Mouse (Mus musculus) embryo, embryonic 9.5 days (tissue): ENCODE measurements at regions not wholly inside any gene's neighbourhood (a gene's known extent, or its start where the extent isn't known, plus 50 kb on each side); places are given as distances from the start of the nearest gene placed in this dataset.

Experiments
- DNase-seq: peaks from one replicate; pipeline ENCODE4 v3.0.0-alpha.2; 2017; ENCODE audit errors: extremely low spot score

GRCm38 (mm10) chr16:49965528-49966250 is 165.4 kb downstream of the Cd47 start:
- no peak for DNase-seq

- DNase-seq, result no peak
Observed at GRCm38 (mm10) chr16:49966251-49966588, 165.9 kb downstream of the Cd47 start.

GRCm38 (mm10) chr16:49967110-49967509 is 166.8 kb downstream of the Cd47 start:
- no peak for DNase-seq

GRCm38 (mm10) chr16:49968291-49968870 is 168.0 kb downstream of the Cd47 start:
- DNase-seq, result no peak

DNA sequence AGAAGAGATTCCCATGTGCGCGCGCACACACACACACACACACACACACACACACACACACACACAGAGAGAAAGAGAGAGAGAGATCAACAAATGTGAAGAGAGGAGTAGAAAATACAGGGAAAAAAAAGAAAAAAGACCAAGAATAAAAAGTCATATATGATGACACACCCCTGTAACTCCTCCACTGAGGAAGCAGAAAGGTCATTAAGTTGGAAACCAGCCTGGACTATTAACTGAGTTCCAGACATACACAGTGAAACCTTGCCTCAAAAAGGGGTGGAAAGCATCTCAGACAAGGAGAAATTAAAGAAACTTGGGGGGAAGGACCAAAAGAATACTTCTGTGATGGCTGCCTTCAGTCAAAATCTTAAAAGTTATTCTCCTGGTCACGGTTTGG is 168.7 kb downstream of the Cd47 start:
- no peak for DNase-seq

DNA sequence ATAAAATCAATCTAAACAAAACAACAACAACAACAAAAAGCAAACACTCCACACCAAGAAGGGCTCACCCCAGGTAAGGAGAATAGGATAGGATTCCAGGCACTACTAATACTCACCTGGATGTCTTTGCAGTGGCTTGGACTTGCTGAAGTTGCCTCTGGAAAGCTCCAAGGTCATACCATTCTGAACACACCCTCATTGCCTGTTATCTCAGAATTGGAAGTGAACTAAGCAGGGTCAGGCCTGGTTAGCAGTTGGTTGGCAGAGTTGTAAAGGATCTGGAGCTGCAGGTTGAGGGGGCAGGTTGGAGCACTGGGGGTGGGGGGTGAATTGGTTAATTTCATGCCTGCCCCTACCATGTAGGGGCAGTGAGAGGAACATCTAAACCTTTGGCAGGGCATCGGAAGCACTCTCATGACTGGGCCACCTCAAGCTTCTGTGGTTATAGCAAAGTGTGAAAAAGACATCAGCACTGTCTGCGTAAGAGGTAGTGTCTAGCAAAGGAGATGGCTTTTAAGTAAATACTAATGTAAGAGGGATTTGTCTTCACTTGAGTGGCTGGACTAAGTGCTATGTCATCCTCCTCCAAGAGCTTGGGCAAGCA is 169.5 kb downstream of the Cd47 start:
- no peak for DNase-seq

- DNase-seq, result no peak
Observed at GRCm38 (mm10) chr16:49970297-49970804, 170.0 kb downstream of the Cd47 start.

GRCm38 (mm10) chr16:49971141-49971555 is 170.8 kb downstream of the Cd47 start:
- DNase-seq, result no peak

DNA sequence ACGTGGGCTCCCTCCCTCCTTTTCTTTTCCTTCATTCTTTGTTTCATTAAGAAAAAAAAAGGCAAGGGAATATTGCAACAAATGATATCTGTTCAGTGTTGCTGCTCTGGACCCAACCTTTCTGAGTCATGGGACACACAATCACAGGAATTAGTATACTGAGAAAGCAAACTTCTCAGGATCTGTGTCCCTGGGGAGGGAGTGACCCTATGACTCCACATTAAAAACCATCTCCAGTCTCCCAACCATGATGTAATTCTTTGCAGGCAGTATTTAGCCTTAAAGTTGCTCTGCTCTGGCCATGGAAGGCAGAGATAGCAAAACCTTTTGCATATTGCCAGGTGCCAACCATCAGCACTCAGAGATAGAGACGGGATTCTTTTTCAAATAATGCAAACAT is 176.9 kb downstream of the Cd47 start:
- DNase-seq, result no peak

DNA sequence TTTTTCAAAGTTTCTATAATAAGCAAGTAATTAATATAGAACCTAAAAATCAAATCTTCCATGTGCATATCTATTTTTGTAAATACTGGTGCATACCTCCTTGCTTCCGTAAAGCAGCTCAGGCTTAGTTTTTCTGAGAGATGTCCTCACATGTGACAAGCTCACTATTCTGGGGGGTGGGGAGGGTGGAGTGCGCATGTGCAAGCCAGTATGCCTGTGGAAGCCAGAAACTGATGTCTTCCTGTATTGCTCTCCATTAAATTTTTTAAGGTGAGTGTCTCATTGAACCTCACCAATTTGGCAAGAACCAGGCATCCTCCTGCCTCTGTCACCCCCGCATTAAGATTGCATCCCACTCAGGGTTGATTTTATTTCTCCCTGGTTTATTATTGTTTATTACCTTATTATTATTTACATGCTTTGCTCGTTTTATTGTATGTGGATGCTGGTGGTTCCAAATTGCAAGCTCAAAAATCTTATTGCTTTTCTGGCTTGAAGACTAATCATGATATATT is 179.2 kb downstream of the Cd47 start:
- no peak for DNase-seq

- no peak for DNase-seq
Observed at GRCm38 (mm10) chr16:49980178-49980646, 179.9 kb downstream of the Cd47 start.

GRCm38 (mm10) chr16:49982180-49982579 is 181.8 kb downstream of the Cd47 start:
- DNase-seq, result no peak

GRCm38 (mm10) chr16:49985082-49986076 is 185.0 kb downstream of the Cd47 start:
- peak; percentile 19 for DNase-seq

GRCm38 (mm10) chr16:49986954-49987353 is 186.6 kb downstream of the Cd47 start:
- no peak for DNase-seq

GRCm38 (mm10) chr16:49995822-49996221 is 195.5 kb downstream of the Cd47 start:
- DNase-seq, result no peak

- no peak for DNase-seq
Observed at GRCm38 (mm10) chr16:49996593-49996992, 196.3 kb downstream of the Cd47 start.

DNA sequence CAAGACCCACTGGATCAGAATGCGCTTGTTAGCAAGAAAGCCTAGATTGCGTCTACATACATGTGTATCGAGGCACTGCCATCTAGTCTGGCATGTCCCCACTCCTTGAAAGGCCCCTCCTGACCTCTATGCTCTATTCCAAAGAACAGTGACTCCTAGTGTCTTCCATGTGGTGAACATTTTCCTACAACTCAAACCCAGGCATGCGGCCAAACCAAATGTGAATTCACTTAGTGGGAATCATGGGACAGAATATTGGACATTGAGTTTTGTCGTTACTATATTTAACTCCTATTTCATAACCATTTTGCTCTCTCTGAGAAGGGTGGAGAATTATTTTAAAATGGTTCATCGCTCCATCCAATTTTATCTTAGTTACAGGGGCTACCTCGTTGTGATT is 196.7 kb downstream of the Cd47 start:
- no peak for DNase-seq

- DNase-seq, result no peak
Observed at GRCm38 (mm10) chr16:50000805-50001204, 200.5 kb downstream of the Cd47 start.

DNA sequence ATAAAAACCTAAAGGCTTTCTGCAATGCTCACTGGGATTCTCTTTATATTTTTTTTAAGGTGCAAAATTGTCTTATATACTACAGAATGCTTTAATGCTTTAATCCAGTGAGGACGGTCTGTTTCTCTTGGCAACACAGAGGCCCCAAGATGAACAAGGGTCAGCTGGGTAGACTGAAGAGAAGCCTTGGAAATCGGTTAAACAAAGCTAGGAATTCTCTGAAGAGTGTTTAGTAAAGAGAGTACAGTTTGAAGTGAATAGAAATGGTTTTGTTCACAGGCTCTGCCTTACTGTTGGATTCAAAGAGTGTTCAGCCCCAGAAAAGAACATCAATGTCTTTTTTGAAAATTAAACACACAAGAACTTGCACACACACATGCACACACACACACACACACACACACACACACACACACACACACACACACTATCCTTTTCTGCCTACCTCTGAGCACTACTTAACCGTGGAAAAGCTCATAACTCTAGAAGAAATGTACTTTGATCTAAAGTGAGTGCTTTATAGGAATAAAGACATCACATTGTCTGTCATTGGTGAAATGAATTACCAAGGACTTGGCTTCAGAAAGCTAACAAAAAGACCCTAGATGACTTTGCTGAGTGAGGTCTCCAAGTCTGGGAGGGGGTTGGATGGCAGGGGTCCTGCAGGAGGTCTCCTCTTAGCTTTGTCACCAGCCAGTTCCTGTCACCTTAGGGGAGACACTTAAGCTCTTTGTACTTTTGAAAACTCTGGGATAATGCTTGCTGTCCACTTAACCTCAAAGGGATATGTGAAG is 201.5 kb downstream of the Cd47 start:
- DNase-seq, result no peak

DNA sequence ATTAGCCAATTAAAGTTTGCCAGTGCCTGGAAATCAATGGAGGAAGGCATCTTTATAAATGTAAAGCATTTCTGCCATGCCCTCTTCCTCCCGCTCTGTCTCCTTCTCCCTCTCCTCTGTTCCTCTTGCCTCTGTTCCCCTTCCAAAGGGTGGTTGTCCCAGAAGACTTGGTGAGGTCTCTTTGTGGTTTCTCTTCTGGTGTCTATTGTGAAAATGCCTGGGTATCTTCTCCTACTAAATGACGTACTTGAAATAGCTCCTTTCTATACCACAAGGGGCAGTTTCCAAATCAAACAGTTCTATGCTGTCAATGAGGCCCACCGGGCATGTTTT is 202.1 kb downstream of the Cd47 start:
- no peak for DNase-seq

DNA sequence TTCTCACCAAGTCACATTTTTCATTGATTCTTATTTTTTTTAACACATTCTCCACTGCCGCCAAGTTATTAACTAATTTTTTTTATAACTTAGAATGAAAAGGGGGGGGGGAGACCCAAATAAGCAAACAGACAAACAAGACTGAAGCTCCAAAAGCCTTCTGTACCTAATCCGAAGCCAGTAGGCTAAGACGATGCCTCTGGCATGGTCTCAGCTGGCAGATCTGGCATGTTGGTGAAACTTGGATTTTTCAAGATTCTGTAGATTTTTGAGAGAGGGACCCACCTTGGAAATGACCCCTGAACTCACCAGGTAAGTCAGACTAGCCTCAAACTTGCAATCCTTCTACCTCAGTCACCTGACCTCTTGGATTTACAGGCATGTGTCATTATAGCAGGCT is 208.7 kb downstream of the Cd47 start:
- no peak for DNase-seq
